Mouse (Mus musculus): ENCODE data around the gene Serinc2.

DNA sequence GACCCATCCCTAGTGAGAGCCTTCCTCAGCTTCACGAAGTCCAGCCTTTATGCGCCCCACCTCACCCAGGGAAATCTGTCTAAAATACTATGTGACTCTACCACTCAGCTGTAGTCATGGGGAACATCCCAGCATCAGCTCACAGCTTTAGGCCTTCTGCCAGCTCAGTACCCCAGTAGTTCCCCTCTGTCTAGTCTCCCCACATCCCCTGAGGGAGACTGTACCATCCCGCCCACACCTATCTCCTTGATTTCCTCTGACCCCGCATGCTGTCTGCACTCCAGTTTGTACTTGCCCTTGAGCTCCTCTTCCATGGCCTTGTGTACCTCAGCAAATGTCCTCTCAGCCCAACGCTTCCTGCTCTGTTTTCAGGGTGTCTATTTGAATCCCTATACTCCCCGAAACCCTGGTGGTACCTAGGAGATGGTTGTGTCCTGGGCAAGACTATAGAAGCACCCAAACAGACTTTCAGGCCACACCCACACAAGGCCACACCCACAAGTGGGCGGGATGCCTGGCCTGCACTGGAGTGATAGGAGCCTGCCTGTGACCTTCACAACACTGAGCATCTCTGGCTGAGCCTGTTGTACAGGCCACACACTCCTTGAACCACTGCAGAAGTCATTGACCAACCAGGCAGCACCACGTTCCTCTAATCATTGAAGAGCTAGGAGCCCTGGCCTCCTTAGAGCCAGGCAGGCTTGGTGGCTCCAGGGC, 26.4 kb downstream of the Serinc2 start:
- TF ChIP-seq POLR2A (IDR thresholded peaks at IDR 0.05; ENCODE audit: low read depth, low read length): no peak
- TF ChIP-seq CTCF (conservative IDR thresholded peaks at IDR 0.05; ENCODE audit: insufficient read depth, insufficient read length, low read depth, low read length): no peak

Measured in kidney, adult 2 months (tissue).